Mouse (Mus musculus): ENCODE results near the gene Usp46. TPM values are rescaled to one million over a fixed set of nuclear protein-coding genes. Genes with fewer than 3 reads are reported as not detected.

Gene Usp46
- polyA plus RNA-seq, 1 experiment from 2014 or later, result 30.1 TPM

DNA sequence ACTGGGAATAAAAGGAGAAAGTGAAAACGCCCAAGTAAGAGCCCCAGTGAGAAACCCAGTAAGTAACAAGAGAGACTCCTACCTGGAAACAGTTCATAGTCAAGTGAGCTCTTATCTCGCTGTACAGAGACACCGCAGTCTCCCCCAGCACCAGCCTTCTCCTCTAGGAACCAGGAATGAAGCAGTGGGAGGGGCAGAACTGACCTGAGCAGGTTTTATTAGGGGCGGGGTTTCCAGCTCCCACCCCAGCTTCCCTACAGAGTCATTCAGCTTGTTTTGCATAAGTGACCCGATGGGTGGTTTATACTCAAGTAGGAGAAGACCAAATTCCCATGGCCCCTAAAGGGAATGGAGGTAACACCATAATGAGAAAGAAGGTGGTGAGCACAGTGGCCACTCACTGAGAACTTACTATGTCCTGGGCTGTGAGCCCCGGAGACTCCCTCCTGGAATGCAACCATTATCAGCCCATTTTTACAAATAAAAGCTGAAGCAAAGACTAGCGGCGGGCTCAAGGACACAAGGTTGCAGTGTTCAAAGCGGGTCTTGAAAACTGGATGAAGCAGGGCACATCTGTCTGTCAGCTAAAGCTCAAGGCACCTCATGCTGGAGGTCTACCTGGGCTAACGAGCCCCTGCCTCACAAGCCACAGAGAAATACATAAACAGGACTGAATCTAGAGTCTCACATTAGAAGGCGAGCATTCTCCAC lies 2.5 kb downstream of the Usp46 start:
- Histone ChIP-seq H3K27me3 (ENCODE audit: low read depth, poor library complexity, severe bottlenecking) (peaks cover 4% of the 10 kb centered on the region; the same call in 1 of the 2 replicates), H3K36me3 (no peaks in the 10 kb centered on the region), H3K27ac (replicated peaks) (0 out of 2 replicates have a peak overlapping the region, but pooled peaks have one; percentile 17), H3K4me3 (peak overlapping the region; percentile 95; the same call in 1 of the 2 replicates), H3K4me1 (peaks cover 37% of the 10 kb centered on the region), H3K9me3 (replicated peaks) (no peaks in the 10 kb centered on the region)
- DNase-seq (ENCODE audit: low spot score), result no peak
- WGBS, result 54% methylated on average over 11 of the region's 11 CpGs

DNA sequence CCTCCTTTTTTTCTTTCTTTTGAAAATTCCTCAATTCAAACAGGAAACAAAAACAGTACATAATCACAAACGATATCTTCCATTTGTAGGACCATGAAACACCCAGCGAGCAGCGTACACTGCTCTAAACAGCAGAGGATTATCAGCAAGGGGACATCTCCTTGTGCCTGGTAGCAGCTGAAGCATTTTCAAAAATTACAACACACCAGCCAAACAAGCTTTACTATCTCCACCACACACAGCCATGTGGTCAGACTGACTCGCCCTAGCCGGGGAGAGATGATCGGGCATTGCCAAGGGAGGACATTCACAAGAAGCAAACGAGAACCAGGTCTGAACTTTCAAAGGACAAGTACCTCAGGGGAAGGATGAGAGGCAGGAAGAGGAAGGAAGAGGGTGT lies 3.4 kb downstream of the Usp46 start:
- WGBS, result 90% methylated on average over 7 of the region's 7 CpGs

DNA sequence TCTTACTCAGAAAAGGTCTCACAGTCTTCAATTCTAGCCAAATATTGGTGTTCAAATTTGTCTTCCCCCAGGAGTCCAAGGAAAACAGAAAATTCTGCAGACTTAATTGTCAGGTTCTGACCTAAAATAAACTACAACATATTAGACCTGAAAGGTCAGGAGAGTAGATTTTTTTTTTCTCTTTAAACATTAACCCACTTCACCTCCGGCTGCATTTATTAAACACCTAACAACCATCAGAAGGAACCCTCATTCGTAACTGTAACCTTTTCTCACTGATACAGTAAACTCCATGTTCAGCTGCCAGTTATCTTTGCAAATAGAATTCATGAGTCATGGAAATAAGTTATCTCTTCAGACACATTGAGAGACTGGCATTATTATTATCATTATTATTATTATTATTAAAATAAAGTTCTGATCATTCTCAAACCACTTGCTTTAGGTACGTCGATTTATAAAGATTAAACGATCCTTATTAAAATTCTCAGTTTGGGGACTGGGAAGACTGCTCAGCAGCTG lies 4.9 kb downstream of the Usp46 start:
- Histone ChIP-seq H3K4me3 (no peak overlapping the region), H3K4me1 (peaks cover 30% of the 10 kb centered on the region), H3K9me3 (replicated peaks) (no peaks in the 10 kb centered on the region), H3K27ac (replicated peaks) (no peak overlapping the region), H3K27me3 (ENCODE audit: low read depth, poor library complexity, severe bottlenecking) (no peaks in the 10 kb centered on the region), H3K36me3 (no peaks in the 10 kb centered on the region)
- 90% methylated on average over 5 of the region's 5 CpGs for WGBS
- no peak for DNase-seq (ENCODE audit: low spot score)

More for the DNA sequence above, 3.4 kb downstream of the Usp46 start:
- DNase-seq (ENCODE audit: low spot score), result no peak
- Histone ChIP-seq H3K27me3 (ENCODE audit: low read depth, poor library complexity, severe bottlenecking) (no peaks in the 10 kb centered on the region; the same call in 1 of the 2 replicates), H3K36me3 (no peaks in the 10 kb centered on the region), H3K4me1 (peaks cover 37% of the 10 kb centered on the region), H3K9me3 (replicated peaks) (no peaks in the 10 kb centered on the region), H3K4me3 (no peak overlapping the region), H3K27ac (replicated peaks) (no peak overlapping the region)

DNA sequence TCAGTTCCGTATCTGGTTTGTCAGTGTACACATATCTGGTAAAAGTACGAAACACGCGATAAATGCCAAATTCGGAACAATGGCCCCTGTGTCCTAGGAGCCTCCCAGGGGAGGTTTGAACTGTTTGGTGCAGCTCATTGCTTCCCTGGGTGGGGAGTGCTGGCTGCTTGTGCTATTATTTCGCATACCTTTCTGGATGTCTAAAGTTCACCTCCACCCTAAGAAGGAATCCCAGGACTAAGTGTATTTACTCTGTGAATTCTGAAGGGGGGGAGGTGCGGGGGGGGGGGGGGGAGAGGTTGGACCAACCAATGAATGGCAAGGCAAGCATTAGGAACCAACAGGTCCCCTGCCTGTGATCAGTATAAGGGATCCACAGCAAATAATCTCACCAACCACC lies 6.0 kb downstream of the Usp46 start:
- no peak overlapping the region for H3K27ac ChIP-seq (replicated peaks)
- no peak for DNase-seq (ENCODE audit: low spot score)
- WGBS, result 92% methylated on average over 7 of the region's 7 CpGs
- no peaks in the 10 kb centered on the region for H3K36me3 ChIP-seq
- H3K4me1 ChIP-seq, result peaks cover 27% of the 10 kb centered on the region
- no peaks in the 10 kb centered on the region for H3K9me3 ChIP-seq (replicated peaks)
- no peak overlapping the region for H3K4me3 ChIP-seq
- no peaks in the 10 kb centered on the region for H3K27me3 ChIP-seq (ENCODE audit: low read depth, poor library complexity, severe bottlenecking)

DNA sequence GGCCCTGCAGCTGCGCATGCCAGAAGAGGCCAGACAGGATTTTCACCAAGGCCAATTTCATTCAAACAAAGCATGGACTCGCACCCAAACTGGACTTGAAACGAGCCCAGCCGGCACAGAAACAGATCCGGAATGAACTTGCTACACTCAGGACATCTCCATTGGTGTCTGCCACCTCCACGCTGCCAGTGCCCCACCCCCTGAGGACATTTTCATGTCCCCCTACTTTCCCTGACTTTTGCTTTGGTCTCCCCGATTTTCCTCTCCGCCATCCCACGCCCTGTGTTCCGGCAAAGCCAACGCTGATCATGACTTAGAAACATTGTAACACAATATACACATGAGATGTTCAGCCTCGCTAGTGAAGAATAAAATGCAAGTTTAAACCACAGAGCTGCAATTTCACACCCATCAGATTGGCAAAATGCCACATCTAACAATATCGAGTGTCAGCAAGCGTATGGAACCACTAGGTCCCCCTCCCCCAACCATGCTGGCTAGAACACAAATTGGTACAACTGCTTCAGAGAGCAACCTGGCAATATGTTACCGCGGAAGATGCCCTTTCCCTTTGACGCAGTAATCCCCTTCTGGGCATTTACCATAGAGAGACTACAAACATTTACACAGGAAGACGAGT lies 6.7 kb downstream of the Usp46 start:
- Histone ChIP-seq H3K27me3 (ENCODE audit: low read depth, poor library complexity, severe bottlenecking) (no peaks in the 10 kb centered on the region), H3K4me3 (no peak overlapping the region), H3K4me1 (peaks cover 19% of the 10 kb centered on the region), H3K27ac (replicated peaks) (no peak overlapping the region), H3K36me3 (no peaks in the 10 kb centered on the region), H3K9me3 (replicated peaks) (no peaks in the 10 kb centered on the region)
- DNase-seq (ENCODE audit: low spot score), result no peak
- WGBS, result 89% methylated on average over 18 of the region's 18 CpGs

DNA sequence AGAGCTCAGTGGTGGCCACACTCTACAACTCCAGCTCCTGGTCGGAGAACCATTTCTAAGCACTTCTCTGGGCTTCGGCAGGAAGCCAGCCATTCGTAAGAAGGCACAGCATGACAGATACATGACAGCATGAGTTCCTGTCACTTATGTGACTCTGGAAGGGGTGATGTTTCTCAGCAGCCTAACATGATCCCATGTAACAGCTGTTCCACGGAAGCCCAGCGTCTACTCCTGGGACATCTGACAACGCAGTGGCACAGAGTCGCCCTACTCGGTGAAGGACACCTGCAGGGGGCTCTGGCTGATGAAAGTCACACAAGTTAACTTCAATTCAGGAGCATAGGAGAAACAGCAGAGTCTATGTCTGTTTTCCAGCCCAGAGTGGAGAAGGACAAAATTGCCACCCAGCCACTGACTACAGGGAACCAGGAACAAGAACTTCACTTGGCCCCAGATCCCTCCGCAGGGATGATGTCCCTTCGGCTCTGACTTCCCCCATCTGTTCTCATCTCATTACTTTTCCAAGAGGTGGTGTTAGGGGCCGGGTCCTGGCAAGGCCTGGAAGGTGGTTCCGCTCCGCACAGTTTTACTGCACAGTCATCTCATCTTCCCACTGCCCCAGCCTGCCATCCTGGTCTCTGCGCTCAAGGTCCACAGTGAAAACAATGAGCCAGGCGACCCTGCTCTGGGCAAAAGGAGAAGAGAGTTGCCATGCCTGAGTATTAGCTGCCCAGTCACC lies 15.9 kb downstream of the Usp46 start:
- peaks cover 29% of the 10 kb centered on the region for H3K36me3 ChIP-seq
- H3K4me1 ChIP-seq, result 0 out of 2 replicates have a peak, but pooled peaks cover 2% of the 10 kb centered on the region
- no peaks in the 10 kb centered on the region for H3K27me3 ChIP-seq (ENCODE audit: low read depth, poor library complexity, severe bottlenecking)
- no peak for DNase-seq (ENCODE audit: low spot score)
- no peaks in the 10 kb centered on the region for H3K9me3 ChIP-seq (replicated peaks)
- WGBS, result 91% methylated on average over 15 of the region's 15 CpGs
- H3K4me3 ChIP-seq, result no peak overlapping the region
- no peak overlapping the region for H3K27ac ChIP-seq (replicated peaks)

DNA sequence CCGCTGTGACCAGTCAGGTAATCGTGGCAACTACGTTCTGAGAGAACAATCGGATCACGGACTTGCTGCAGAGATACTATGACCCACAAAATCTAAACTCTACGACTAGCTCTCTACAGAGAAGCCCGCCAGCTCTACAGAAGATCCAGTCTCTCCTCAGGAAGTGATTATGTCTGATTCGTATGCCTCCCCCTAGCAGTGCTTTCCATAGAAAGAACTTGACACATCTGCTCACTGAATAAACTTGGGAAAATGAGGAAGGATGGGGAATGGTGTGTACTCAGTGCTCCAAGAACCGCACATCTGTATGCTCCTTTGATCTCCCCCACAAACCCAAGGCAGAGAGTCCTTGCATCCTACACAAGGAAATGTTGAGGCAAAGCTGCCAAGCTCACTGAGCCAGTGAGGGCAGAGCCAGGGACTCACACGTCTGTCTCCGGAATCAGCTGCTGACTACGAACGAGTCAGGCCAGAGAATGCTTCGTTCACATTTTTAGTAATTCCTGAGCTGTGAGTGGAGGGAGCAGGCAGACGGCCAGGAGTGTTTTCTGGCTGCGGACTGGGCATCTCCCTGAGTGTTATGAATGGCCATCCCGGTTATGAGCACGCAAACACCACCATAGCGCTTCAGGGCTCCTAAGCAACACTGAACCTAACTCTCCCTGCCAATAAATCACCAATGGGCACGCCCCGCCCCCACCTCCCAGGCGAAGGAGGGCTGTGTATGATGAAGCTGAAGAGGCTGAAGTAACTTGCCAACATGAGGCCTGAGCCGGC lies 16.6 kb downstream of the Usp46 start:
- peaks cover 30% of the 10 kb centered on the region for H3K36me3 ChIP-seq
- H3K4me3 ChIP-seq, result no peak overlapping the region
- no peak for DNase-seq (ENCODE audit: low spot score)
- H3K27me3 ChIP-seq (ENCODE audit: low read depth, poor library complexity, severe bottlenecking), result no peaks in the 10 kb centered on the region
- 95% methylated on average over 23 of the region's 23 CpGs for whole genome bisulfite sequencing
- H3K4me1 ChIP-seq, result 0 out of 2 replicates have a peak, but pooled peaks cover 2% of the 10 kb centered on the region
- H3K9me3 ChIP-seq (replicated peaks), result no peaks in the 10 kb centered on the region
- no peak overlapping the region for H3K27ac ChIP-seq (replicated peaks)

DNA sequence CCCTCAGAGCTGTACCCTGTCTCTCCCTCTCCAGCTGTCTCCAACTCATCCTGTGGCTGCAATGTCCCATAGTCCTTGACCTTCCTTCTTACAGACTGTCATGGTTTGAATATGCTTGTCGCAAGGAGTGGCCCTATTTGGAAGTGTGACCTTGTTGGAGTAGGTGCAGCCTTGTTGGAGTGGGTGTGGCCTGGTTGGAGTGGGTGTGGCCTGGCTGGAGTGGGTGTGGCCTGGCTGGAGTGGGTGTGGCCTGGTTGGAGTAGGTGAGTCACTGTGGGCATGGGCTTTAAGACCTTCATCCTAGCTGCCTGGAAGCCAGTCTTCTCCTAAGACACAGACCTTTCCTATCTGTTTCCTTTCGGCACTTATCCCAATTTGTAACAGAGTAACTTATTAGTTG lies 17.3 kb downstream of the Usp46 start:
- 95% methylated on average over 2 of the region's 2 CpGs for WGBS

DNA sequence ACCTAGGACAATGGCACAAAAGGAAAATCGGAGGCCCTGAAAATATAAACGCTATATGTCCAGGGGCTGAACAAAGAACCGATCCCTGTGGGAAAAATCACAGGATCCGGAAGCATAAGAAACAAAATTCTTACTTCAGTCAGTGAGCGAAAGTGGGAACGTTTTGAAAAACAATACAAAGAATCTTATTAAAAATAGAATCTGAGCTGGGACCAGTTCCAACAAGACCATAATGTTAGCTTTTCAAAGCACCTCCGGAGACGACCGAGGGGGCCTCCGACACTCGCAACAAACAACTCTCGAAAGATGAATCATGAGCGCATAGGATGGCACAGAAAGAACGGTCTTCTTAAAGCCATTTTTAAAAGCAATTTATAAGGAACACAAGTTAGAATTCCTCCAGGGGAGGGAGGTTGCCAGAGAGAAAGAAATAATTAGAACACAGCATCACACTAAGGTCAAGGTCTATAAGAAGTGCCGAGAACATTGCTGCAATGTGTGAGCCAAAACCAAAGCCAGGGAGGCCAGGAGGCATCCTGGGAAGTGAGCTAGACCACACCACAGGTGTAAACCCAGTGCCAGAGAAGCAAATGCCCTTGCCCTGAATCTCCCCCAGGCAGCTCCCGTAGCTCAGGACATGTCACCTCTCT lies 19.3 kb downstream of the Usp46 start:
- Histone ChIP-seq H3K27ac (replicated peaks) (no peak overlapping the region), H3K27me3 (ENCODE audit: low read depth, poor library complexity, severe bottlenecking) (no peaks in the 10 kb centered on the region), H3K4me1 (peaks cover 23% of the 10 kb centered on the region), H3K36me3 (peaks cover 30% of the 10 kb centered on the region), H3K4me3 (no peak overlapping the region), H3K9me3 (replicated peaks) (no peaks in the 10 kb centered on the region)
- no peak for DNase-seq (ENCODE audit: low spot score)
- 94% methylated on average over 16 of the region's 16 CpGs for WGBS

More for the DNA sequence above, 17.3 kb downstream of the Usp46 start:
- H3K4me1 ChIP-seq, result peaks cover 4% of the 10 kb centered on the region; the same call in 1 of the 2 replicates
- no peaks in the 10 kb centered on the region for H3K27me3 ChIP-seq (ENCODE audit: low read depth, poor library complexity, severe bottlenecking)
- no peak overlapping the region for H3K27ac ChIP-seq (replicated peaks)
- no peaks in the 10 kb centered on the region for H3K9me3 ChIP-seq (replicated peaks)
- peaks cover 30% of the 10 kb centered on the region for H3K36me3 ChIP-seq
- no peak for DNase-seq (ENCODE audit: low spot score)
- H3K4me3 ChIP-seq, result no peak overlapping the region

DNA sequence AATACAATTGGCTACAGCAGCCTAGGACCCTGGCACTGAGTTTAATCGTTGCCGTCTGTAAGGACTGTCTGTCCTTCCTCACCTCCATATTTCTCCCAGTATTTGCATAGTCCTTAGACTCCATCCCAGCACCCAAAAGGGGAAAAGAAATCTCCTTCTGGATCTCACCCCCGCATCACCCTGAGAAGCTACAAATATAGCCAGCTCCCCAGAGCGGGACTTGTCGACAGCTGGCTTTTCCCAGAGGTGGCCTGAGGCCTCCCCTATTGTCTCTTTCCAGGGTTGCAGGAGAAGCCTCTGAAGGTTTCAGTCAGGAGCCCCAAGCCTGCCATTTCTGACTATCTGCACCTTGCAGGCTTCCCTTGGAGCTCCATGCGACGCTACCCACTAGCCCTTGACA lies 23.6 kb downstream of the Usp46 start:
- H3K4me1 ChIP-seq, result peaks cover 22% of the 10 kb centered on the region
- no peaks in the 10 kb centered on the region for H3K27me3 ChIP-seq (ENCODE audit: low read depth, poor library complexity, severe bottlenecking)
- no peaks in the 10 kb centered on the region for H3K9me3 ChIP-seq (replicated peaks)
- no peak overlapping the region for H3K4me3 ChIP-seq
- peaks cover 17% of the 10 kb centered on the region for H3K36me3 ChIP-seq
- 0 out of 2 replicates have a peak overlapping the region, but pooled peaks have one; percentile 33 for H3K27ac ChIP-seq (replicated peaks)
- 86% methylated on average over 7 of the region's 7 CpGs for WGBS
- no peak for DNase-seq (ENCODE audit: low spot score)

DNA sequence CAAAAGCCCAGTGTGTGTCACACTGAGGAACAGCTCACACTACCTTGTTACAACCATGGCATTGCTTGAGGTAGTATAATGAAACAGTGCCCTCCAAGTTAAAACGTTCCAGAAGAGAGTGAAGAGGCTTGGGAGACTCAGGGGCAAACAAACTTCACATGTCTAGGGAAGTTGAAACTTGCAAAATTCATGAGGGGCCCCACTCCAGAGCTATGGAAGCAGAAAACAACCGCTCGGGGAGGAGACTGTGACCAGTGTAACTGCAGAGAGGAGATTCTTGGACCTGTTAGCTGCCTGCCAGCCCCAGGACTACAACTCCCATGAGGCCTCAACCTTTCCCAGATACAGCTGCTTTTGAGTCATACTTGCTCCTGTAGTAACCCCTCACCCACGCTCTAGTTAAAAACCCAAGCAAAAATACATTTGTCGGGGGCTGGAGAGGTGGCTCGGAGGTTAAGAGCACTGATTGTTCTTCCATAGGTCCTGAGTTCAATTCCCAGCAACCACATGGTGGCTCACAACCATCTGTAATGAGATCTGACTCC lies 25.4 kb downstream of the Usp46 start:
- Histone ChIP-seq H3K27me3 (ENCODE audit: low read depth, poor library complexity, severe bottlenecking) (no peaks in the 10 kb centered on the region), H3K4me3 (no peak overlapping the region), H3K36me3 (peaks cover 10% of the 10 kb centered on the region), H3K9me3 (replicated peaks) (no peaks in the 10 kb centered on the region), H3K4me1 (peaks cover 22% of the 10 kb centered on the region), H3K27ac (replicated peaks) (no peak overlapping the region)
- no peak for DNase-seq (ENCODE audit: low spot score)
- 80% methylated on average over 6 of the region's 6 CpGs for WGBS

Data from midbrain, embryonic 10.5 days (tissue).